Mouse (Mus musculus) hindbrain, embryonic 15.5 days (tissue): ENCODE measurements at regions not wholly inside any gene's neighbourhood (a gene's known extent, or its start where the extent isn't known, plus 50 kb on each side); places are given as distances from the start of the nearest gene placed in this dataset.
"Not testable (repeated sequence)": the region's sequence is repeated elsewhere in the genome, so short reads cannot be mapped to it uniquely, and the experiment has no call there.

Experiments
- ATAC-seq: fragments of 200-750 bp; cut with Nextera tagmentation; 2 replicates; pipeline ENCODE4 v1.8.0; 2017; ENCODE audit warnings: low read depth, moderate number of reproducible peaks, moderate TSS enrichment; ENCODE audit not compliant: low FRiP score
- H3K27ac ChIP-seq: fragments of 300-500 bp; sonication (generic); replicated peaks from 2 replicates; pipeline ENCODE4 v1.5.1; 2015; ENCODE audit warnings: mild to moderate bottlenecking, inconsistent platforms
- H3K27me3 ChIP-seq: fragments of 300-500 bp; sonication (generic); 2 replicates; pipeline ENCODE4 v1.6.1; 2015; ENCODE audit warnings: control low read depth, inconsistent platforms
- H3K36me3 ChIP-seq: fragments of 300-500 bp; sonication (generic); 2 replicates; pipeline ENCODE4 v1.6.1; 2015; ENCODE audit warnings: control low read depth, inconsistent platforms
- H3K4me1 ChIP-seq: fragments of 300-500 bp; sonication (generic); replicated peaks from 2 replicates; pipeline ENCODE4 v1.6.1; 2015; ENCODE audit warnings: control low read depth, inconsistent platforms
- H3K4me2 ChIP-seq: fragments of 300-500 bp; sonication (generic); 2 replicates; pipeline ENCODE4 v1.6.1; 2015; ENCODE audit warnings: moderate library complexity, mild to moderate bottlenecking, inconsistent platforms
- H3K4me3 ChIP-seq: fragments of 300-500 bp; sonication (generic); 2 replicates; pipeline ENCODE4 v1.5.1; 2015; ENCODE audit warnings: mild to moderate bottlenecking, inconsistent platforms
- H3K9ac ChIP-seq: fragments of 300-500 bp; sonication (generic); 2 replicates; pipeline ENCODE4 v1.6.1; 2015; ENCODE audit warnings: inconsistent platforms
- H3K9me3 ChIP-seq: fragments of 300-500 bp; sonication (generic); 2 replicates; pipeline ENCODE4 v1.6.1; 2016; ENCODE audit warnings: control low read depth, inconsistent platforms
- WGBS: fragments of 180-500 bp; shearing (Covaris S2); methylation state at CpG from one replicate; pipeline ENCODE4 v1.1.7; 2015; 5-methylcytosine and 5-hydroxymethylcytosine counted together

- H3K9ac ChIP-seq, result no peak overlapping the region
- 85% methylated on average over 3 of the region's 3 CpGs for WGBS
- H3K27ac ChIP-seq, result no peak overlapping the region
- H3K36me3 ChIP-seq, result no peaks in the 10 kb centered on the region
- no peaks in the 10 kb centered on the region for H3K4me1 ChIP-seq
- H3K4me3 ChIP-seq, result no peak overlapping the region
- no peaks in the 10 kb centered on the region for H3K27me3 ChIP-seq
- no peak overlapping the region for H3K4me2 ChIP-seq
- ATAC-seq, result no peak
- H3K9me3 ChIP-seq, result no peaks in the 10 kb centered on the region
Observed at GRCm38 (mm10) chr13:39427996-39428395, 467.3 kb upstream of the Slc35b3 start.

- 67% methylated on average over 6 of the region's 6 CpGs for WGBS
Observed at GRCm38 (mm10) chr13:39425944-39426343, 465.3 kb upstream of the Slc35b3 start.

DNA sequence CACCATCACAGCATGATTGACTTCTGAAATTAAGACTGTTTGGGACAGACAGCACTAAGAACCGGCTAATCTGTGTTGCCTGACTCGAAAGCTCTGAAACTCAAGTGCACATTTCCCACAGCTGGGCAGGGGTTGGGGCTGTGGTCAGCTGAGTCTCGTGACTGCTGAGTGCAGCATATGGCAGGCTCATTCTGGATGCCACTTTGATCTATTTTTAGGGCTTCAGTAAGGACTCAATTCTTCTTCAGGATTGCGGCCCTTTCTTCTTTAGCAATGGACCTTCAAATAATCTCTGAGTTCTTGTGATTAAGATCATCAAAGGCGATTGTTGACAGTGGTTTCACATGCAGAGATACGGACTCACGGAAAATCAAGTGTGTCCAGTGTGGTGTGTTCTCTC is 457.5 kb upstream of the Slc35b3 start:
- ATAC-seq, result no peak
- Histone ChIP-seq H3K9me3 (no peaks in the 10 kb centered on the region), H3K4me3 (no peak overlapping the region), H3K27me3 (no peaks in the 10 kb centered on the region; the same call in 1 of the 2 replicates), H3K9ac (no peak overlapping the region), H3K4me1 (no peaks in the 10 kb centered on the region), H3K4me2 (no peak overlapping the region), H3K27ac (no peak overlapping the region), H3K36me3 (no peaks in the 10 kb centered on the region)
- WGBS, result 64% methylated on average over 7 of the region's 7 CpGs

More at GRCm38 (mm10) chr13:39425944-39426343, 465.3 kb upstream of the Slc35b3 start:
- Histone ChIP-seq H3K4me2 (no peak overlapping the region), H3K4me1 (no peaks in the 10 kb centered on the region), H3K9ac (no peak overlapping the region), H3K27ac (no peak overlapping the region), H3K27me3 (no peaks in the 10 kb centered on the region), H3K4me3 (no peak overlapping the region), H3K36me3 (no peaks in the 10 kb centered on the region), H3K9me3 (no peaks in the 10 kb centered on the region)
- ATAC-seq, result no peak

DNA sequence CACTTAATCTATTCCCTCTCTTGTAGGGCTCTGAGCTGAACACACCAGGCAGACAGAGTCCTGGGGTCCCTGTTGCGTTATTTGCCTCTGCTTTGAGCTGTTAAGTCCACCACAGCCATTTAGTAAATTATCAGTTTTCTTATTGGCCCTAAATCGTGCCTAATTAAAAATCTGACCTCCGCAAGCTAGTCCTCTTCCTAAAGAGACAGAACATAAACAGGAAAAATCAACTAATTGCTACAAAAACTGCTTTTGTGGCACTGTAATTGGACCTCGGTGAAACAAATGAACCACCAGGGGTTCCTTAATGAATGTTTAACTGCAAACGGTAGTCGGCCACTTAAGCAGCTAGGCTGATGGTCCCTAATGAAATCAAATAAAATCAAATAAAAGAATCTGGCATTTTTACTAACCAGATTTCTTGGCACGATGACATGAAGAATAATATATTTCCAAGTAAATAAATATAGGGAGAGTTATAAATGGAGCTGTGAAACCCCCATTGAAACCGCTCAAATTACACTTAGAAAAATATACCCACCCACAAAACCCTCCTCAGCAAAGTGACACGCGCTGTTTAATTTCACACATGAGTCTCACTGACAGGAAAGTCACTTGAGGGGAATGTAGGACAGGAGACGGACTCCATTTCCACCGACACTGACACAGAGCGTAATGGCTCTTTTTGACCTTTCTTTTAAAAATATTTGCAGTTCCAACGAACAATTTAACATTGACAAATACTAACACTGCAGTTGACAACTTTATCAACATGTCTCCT is 451.0 kb upstream of the Slc35b3 start:
- Histone ChIP-seq H3K4me2 (no peak overlapping the region), H3K4me3 (no peak overlapping the region), H3K4me1 (no peaks in the 10 kb centered on the region; the same call in 1 of the 2 replicates), H3K36me3 (no peaks in the 10 kb centered on the region), H3K27ac (no peak overlapping the region), H3K9ac (no peak overlapping the region), H3K9me3 (no peaks in the 10 kb centered on the region), H3K27me3 (no peaks in the 10 kb centered on the region; the same call in 1 of the 2 replicates)
- no peak for ATAC-seq
- 53% methylated on average over 14 of the region's 14 CpGs for WGBS

GRCm38 (mm10) chr13:39392589-39392988 is 431.9 kb upstream of the Slc35b3 start:
- Histone ChIP-seq H3K27me3 (no peaks in the 10 kb centered on the region), H3K36me3 (no peaks in the 10 kb centered on the region), H3K4me1 (no peaks in the 10 kb centered on the region), H3K9ac (no peak overlapping the region), H3K27ac (no peak overlapping the region), H3K4me2 (no peak overlapping the region), H3K9me3 (no peaks in the 10 kb centered on the region), H3K4me3 (no peak overlapping the region)
- ATAC-seq, result no peak
- 89% methylated on average over 3 of the region's 3 CpGs for WGBS

GRCm38 (mm10) chr13:39392151-39392550 is 431.5 kb upstream of the Slc35b3 start:
- H3K36me3 ChIP-seq, result not testable (repeated sequence)
- 79% methylated on average over 1 of the region's 1 CpGs for WGBS

DNA sequence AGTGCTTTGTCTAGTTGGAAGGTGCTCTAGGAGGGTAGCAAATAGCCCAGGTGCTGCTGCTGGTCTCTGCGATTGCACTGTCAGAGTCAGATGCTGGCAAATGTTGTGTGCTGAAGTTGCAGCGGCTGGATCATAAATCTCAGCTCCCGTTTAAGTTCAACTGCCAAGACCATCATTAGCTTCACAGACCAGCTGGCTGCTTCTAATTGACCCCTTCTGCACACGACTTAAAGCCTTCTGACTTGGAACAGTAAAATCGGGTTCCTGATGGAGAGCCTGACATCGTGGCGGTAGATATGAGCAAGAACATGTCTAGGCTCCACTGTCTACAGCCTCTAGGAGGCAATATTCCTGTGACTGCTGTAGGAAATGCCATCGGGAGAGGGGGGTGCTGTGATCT is 416.0 kb upstream of the Slc35b3 start:
- WGBS, result 84% methylated on average over 8 of the region's 8 CpGs
- Histone ChIP-seq H3K4me3 (no peak overlapping the region), H3K27me3 (no peaks in the 10 kb centered on the region), H3K4me1 (no peaks in the 10 kb centered on the region), H3K36me3 (no peaks in the 10 kb centered on the region), H3K9me3 (no peaks in the 10 kb centered on the region), H3K4me2 (no peak overlapping the region), H3K27ac (no peak overlapping the region), H3K9ac (no peak overlapping the region)
- no peak for ATAC-seq

More at GRCm38 (mm10) chr13:39392151-39392550, 431.5 kb upstream of the Slc35b3 start:
- H3K4me1 ChIP-seq, H3K27me3 ChIP-seq, H3K9ac ChIP-seq, H3K9me3 ChIP-seq, H3K4me2 ChIP-seq, ATAC-seq, H3K27ac ChIP-seq, H3K4me3 ChIP-seq: not testable (repeated sequence)

DNA sequence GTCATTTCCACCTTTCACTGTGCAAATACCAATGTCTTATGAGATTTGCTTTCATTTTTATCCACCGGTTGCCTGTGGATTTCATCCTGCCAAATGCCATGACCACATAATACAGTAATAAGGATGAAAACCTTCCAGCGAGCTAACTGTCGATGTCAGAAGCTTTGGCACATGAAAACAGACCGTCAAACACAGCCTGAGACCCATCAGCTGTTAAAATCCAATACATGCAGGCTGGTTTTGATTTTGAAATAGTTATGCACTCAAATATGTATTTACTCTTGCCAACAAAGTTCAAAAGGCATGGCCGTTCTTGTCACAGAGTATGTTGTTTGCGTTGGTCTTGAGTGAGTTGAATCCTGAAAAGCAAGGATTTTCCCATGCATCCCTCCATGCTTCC is 415.6 kb upstream of the Slc35b3 start:
- Histone ChIP-seq H3K9ac (no peak overlapping the region), H3K27ac (no peak overlapping the region), H3K36me3 (no peaks in the 10 kb centered on the region), H3K4me1 (no peaks in the 10 kb centered on the region), H3K9me3 (no peaks in the 10 kb centered on the region), H3K27me3 (no peaks in the 10 kb centered on the region), H3K4me3 (no peak overlapping the region), H3K4me2 (no peak overlapping the region)
- ATAC-seq, result no peak
- 91% methylated on average over 6 of the region's 6 CpGs for WGBS

DNA sequence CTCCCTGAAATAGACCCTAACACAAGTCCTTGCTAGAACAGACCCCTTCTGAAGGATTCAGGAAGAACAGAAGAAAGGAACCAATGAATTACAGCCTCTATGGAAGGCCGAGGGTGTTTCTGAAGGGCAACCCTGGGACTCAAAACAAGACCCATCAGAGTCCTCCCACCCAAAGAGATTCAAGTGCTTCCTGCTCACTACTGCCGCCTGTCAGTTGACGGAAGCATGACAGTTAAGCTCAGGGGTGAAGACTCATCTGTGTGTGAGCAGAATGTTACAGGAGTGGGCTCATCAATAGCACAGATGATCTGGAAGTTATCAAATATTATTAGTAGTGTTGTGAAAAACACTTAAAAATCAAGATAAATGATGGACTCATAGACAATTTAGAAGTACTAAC is 411.9 kb upstream of the Slc35b3 start:
- H3K9me3 ChIP-seq, result no peaks in the 10 kb centered on the region

DNA sequence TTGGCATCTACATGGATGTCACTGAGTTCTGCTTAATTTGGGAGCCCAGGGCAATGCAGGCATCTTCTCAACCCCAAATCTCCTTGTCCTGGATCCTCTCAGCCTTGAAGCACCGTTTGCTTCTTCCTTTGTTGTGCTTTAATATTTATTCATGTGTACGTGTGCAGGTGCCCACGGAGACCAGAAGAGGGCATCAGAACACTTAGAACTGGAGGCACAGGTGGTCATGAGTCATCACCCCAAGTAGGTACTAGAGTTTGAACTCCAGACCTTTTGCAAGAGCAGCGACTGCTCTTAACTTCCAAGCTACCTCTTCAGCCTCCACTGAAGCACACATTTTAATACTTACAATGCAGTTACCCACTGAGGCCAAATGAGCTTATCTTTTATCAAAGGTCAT is 403.0 kb upstream of the Slc35b3 start:
- H3K4me2 ChIP-seq, result no peak overlapping the region
- 0 out of 2 replicates have a peak, but pooled peaks cover 3% of the 10 kb centered on the region for H3K4me1 ChIP-seq
- no peaks in the 10 kb centered on the region for H3K9me3 ChIP-seq
- H3K4me3 ChIP-seq, result no peak overlapping the region
- H3K9ac ChIP-seq, result no peak overlapping the region
- no peak for ATAC-seq
- H3K27me3 ChIP-seq, result no peaks in the 10 kb centered on the region
- H3K36me3 ChIP-seq, result no peaks in the 10 kb centered on the region
- H3K27ac ChIP-seq, result no peak overlapping the region
- 59% methylated on average over 4 of the region's 4 CpGs for WGBS

More for the DNA sequence above, 411.9 kb upstream of the Slc35b3 start:
- Histone ChIP-seq H3K36me3 (no peaks in the 10 kb centered on the region), H3K4me3 (no peak overlapping the region), H3K27ac (no peak overlapping the region), H3K9ac (no peak overlapping the region), H3K4me2 (no peak overlapping the region), H3K4me1 (no peaks in the 10 kb centered on the region), H3K27me3 (no peaks in the 10 kb centered on the region)
- ATAC-seq, result no peak
- 73% methylated on average over 3 of the region's 3 CpGs for WGBS

DNA sequence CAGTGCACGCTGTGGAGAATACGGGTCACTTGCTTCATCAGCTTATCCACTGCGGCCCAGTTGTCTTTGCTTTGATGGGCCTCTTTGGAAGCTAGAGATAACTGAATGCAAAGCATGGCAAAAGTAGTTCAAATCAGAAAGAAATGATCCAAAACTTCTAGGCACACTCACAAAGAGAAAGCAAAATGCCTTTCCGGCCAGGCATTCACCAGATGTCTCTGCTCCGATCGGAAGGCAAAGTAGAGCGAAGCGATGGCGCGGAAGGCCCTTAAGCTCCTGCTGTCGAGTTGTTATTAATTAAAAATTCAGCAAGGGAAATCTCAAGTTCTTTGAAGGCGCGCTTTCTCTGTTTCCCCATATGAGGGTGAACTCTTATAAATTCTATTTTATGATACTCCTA is 401.9 kb upstream of the Slc35b3 start:
- Histone ChIP-seq H3K4me1 (0 out of 2 replicates have a peak, but pooled peaks cover 3% of the 10 kb centered on the region), H3K27ac (no peak overlapping the region), H3K9me3 (no peaks in the 10 kb centered on the region), H3K9ac (no peak overlapping the region), H3K36me3 (no peaks in the 10 kb centered on the region), H3K4me2 (no peak overlapping the region), H3K4me3 (no peak overlapping the region), H3K27me3 (no peaks in the 10 kb centered on the region)
- ATAC-seq, result no peak
- WGBS, result 62% methylated on average over 13 of the region's 13 CpGs

DNA sequence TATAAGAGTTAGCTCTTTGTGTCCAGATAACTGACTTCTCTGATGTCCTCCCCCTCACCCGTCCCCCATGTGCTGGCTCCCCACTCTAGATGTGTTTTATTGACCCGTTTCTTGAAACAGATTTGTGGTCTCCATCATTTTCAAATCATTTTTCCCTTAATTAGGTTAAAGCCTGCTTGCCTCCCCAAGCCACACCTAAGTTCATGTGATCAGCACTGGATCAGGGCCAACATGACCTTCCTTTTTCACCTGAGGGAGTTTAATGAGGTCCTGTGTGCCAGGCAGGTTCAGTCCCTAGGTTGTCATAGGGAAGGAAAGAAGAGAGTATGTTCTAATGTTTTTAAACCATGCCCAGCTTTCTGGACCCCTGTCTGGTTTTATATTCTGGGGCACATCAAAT is 390.9 kb upstream of the Slc35b3 start:
- Histone ChIP-seq H3K4me2 (no peak overlapping the region), H3K27me3 (no peaks in the 10 kb centered on the region), H3K4me1 (no peaks in the 10 kb centered on the region; the same call in 1 of the 2 replicates), H3K4me3 (no peak overlapping the region), H3K36me3 (no peaks in the 10 kb centered on the region), H3K27ac (no peak overlapping the region), H3K9ac (no peak overlapping the region), H3K9me3 (no peaks in the 10 kb centered on the region)
- 80% methylated on average over 2 of the region's 2 CpGs for WGBS
- no peak for ATAC-seq

DNA sequence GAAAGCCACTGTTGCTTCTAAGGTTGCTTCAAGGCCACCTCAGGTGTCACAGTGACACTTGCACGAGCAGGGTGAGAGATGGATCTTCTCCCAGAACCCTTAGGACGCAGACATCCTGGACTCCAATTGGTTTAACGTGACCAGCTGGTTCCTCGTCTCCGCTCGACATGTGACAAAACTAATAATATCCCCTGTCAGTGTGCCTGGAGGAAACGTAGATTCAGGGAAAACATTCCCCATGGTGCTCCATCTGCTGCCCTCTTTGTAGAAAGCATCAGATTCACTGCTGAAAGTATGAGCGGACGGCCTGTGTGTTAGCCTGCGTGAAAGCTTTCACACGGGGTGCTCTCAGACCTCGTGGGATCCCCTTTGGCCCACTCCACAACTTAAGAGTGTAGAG is 390.0 kb upstream of the Slc35b3 start:
- peak; percentile 74; the same call in 1 of the 2 replicates for ATAC-seq
- Histone ChIP-seq H3K36me3 (no peaks in the 10 kb centered on the region), H3K9ac (no peak overlapping the region), H3K27ac (no peak overlapping the region), H3K27me3 (no peaks in the 10 kb centered on the region), H3K4me3 (no peak overlapping the region), H3K4me2 (no peak overlapping the region), H3K4me1 (no peaks in the 10 kb centered on the region; the same call in 1 of the 2 replicates), H3K9me3 (no peaks in the 10 kb centered on the region)
- WGBS, result 51% methylated on average over 12 of the region's 12 CpGs
